Mouse (Mus musculus): ENCODE results near the gene Ppp4r1. TPM values are rescaled to one million over a fixed set of nuclear protein-coding genes. Genes with fewer than 3 reads are reported as not detected.

The Ppp4r1 gene
- polyA plus RNA-seq, 1 experiment from 2014 or later, result 8.0 TPM

GRCm38 (mm10) chr17:65866201-65866600, 83.8 kb downstream of the Ppp4r1 start:
- H3K4me2 ChIP-seq (ENCODE audit: low read depth, low read length), result no peak overlapping the region
- no peaks in the 10 kb centered on the region for H3K9me3 ChIP-seq (ENCODE audit: low read length)
- no peak overlapping the region for H3K4me3 ChIP-seq (ENCODE audit: low read depth, low read length)
- H3K4me1 ChIP-seq (ENCODE audit: insufficient read depth), result peaks cover 6% of the 10 kb centered on the region
- ATAC-seq, result no peak
- TF ChIP-seq EP300 (IDR thresholded peaks at IDR 0.05; ENCODE audit: low read depth), result no peak
- no peak for TF ChIP-seq CTCF (IDR thresholded peaks at IDR 0.05; ENCODE audit: low read depth)
- H3K27ac ChIP-seq (ENCODE audit: low read depth), result no peak overlapping the region
- no peaks in the 10 kb centered on the region for H3K27me3 ChIP-seq (ENCODE audit: insufficient read depth, low read length)
- H3K36me3 ChIP-seq (replicated peaks; ENCODE audit: insufficient read depth, low read length), result peaks cover 24% of the 10 kb centered on the region
- no peak for DNase-seq
- H3K9ac ChIP-seq (replicated peaks), result no peak overlapping the region
- WGBS (ENCODE audit: insufficient replicate concordance), result 41% methylated on average over 3 of the region's 3 CpGs

- Histone ChIP-seq H3K27me3 (ENCODE audit: insufficient read depth, low read length) (no peaks in the 10 kb centered on the region), H3K36me3 (replicated peaks; ENCODE audit: insufficient read depth, low read length) (peaks cover 13% of the 10 kb centered on the region), H3K9me3 (ENCODE audit: low read length) (no peaks in the 10 kb centered on the region), H3K27ac (ENCODE audit: low read depth) (no peak overlapping the region), H3K4me1 (ENCODE audit: insufficient read depth) (peaks cover 17% of the 10 kb centered on the region), H3K9ac (replicated peaks) (no peak overlapping the region), H3K4me2 (ENCODE audit: low read depth, low read length) (no peak overlapping the region), H3K4me3 (ENCODE audit: low read depth, low read length) (no peak overlapping the region)
- ATAC-seq, result no peak
- 84% methylated on average over 5 of the region's 5 CpGs for WGBS (ENCODE audit: insufficient replicate concordance)
- no peak for DNase-seq
- TF ChIP-seq EP300 (IDR thresholded peaks at IDR 0.05; ENCODE audit: low read depth), result no peak
- no peak for TF ChIP-seq CTCF (IDR thresholded peaks at IDR 0.05; ENCODE audit: low read depth)
Measured at GRCm38 (mm10) chr17:65867996-65868395, 85.6 kb downstream of the Ppp4r1 start.

- no peak overlapping the region for H3K4me3 ChIP-seq (ENCODE audit: low read depth, low read length)
- ATAC-seq (no peak), DNase-seq (no peak)
- H3K9me3 ChIP-seq (ENCODE audit: low read length), result no peaks in the 10 kb centered on the region
- 0 out of 2 replicates have a peak, but pooled peaks cover 6% of the 10 kb centered on the region for H3K36me3 ChIP-seq (replicated peaks; ENCODE audit: insufficient read depth, low read length)
- TF ChIP-seq CTCF (IDR thresholded peaks at IDR 0.05; ENCODE audit: low read depth) (no peak), EP300 (IDR thresholded peaks at IDR 0.05; ENCODE audit: low read depth) (no peak)
- H3K9ac ChIP-seq (replicated peaks), result no peak overlapping the region
- H3K4me1 ChIP-seq (ENCODE audit: insufficient read depth), result peaks cover 19% of the 10 kb centered on the region
- no peak overlapping the region for H3K4me2 ChIP-seq (ENCODE audit: low read depth, low read length)
- H3K27me3 ChIP-seq (ENCODE audit: insufficient read depth, low read length), result no peaks in the 10 kb centered on the region
- H3K27ac ChIP-seq (ENCODE audit: low read depth), result no peak overlapping the region
- 74% methylated on average over 10 of the region's 10 CpGs for WGBS (ENCODE audit: insufficient replicate concordance)
Measured at GRCm38 (mm10) chr17:65869720-65870119, 87.3 kb downstream of the Ppp4r1 start.

GRCm38 (mm10) chr17:65870146-65870545, 87.8 kb downstream of the Ppp4r1 start:
- Histone ChIP-seq H3K36me3 (replicated peaks; ENCODE audit: insufficient read depth, low read length) (0 out of 2 replicates have a peak, but pooled peaks cover 6% of the 10 kb centered on the region), H3K27ac (ENCODE audit: low read depth) (no peak overlapping the region), H3K4me1 (ENCODE audit: insufficient read depth) (peaks cover 15% of the 10 kb centered on the region), H3K4me3 (ENCODE audit: low read depth, low read length) (no peak overlapping the region), H3K9me3 (ENCODE audit: low read length) (no peaks in the 10 kb centered on the region), H3K27me3 (ENCODE audit: insufficient read depth, low read length) (no peaks in the 10 kb centered on the region), H3K4me2 (ENCODE audit: low read depth, low read length) (no peak overlapping the region), H3K9ac (replicated peaks) (no peak overlapping the region)
- 39% methylated on average over 4 of the region's 4 CpGs for WGBS (ENCODE audit: insufficient replicate concordance)
- ATAC-seq (peak; percentile 60), DNase-seq (peak; percentile 89)
- TF ChIP-seq EP300 (IDR thresholded peaks at IDR 0.05; ENCODE audit: low read depth) (no peak), CTCF (IDR thresholded peaks at IDR 0.05; ENCODE audit: low read depth) (peak; percentile 93)

- WGBS (ENCODE audit: insufficient replicate concordance), result 38% methylated on average over 5 of the region's 5 CpGs
- H3K36me3 ChIP-seq (replicated peaks; ENCODE audit: insufficient read depth, low read length), result 0 out of 2 replicates have a peak, but pooled peaks cover 3% of the 10 kb centered on the region
- peaks cover 12% of the 10 kb centered on the region for H3K4me1 ChIP-seq (ENCODE audit: insufficient read depth)
- ATAC-seq (no peak), DNase-seq (no peak)
- H3K9me3 ChIP-seq (ENCODE audit: low read length), result no peaks in the 10 kb centered on the region
- TF ChIP-seq CTCF (IDR thresholded peaks at IDR 0.05; ENCODE audit: low read depth), result no peak
- no peak for TF ChIP-seq EP300 (IDR thresholded peaks at IDR 0.05; ENCODE audit: low read depth)
- H3K27ac ChIP-seq (ENCODE audit: low read depth), result peak overlapping the region; percentile 24; the same call in 1 of the 2 replicates
- H3K27me3 ChIP-seq (ENCODE audit: insufficient read depth, low read length), result no peaks in the 10 kb centered on the region
- H3K9ac ChIP-seq (replicated peaks), result no peak overlapping the region; the same call in 1 of the 2 replicates
- 0 out of 2 replicates have a peak overlapping the region, but pooled peaks have one; percentile 0 for H3K4me2 ChIP-seq (ENCODE audit: low read depth, low read length)
- no peak overlapping the region for H3K4me3 ChIP-seq (ENCODE audit: low read depth, low read length)
Measured at GRCm38 (mm10) chr17:65871641-65872041, 89.3 kb downstream of the Ppp4r1 start.

GRCm38 (mm10) chr17:65872051-65872450, 89.7 kb downstream of the Ppp4r1 start:
- peak overlapping the region; percentile 33; the same call in 1 of the 2 replicates for H3K9ac ChIP-seq (replicated peaks)

More at GRCm38 (mm10) chr17:65872051-65872450, 89.7 kb downstream of the Ppp4r1 start:
- ATAC-seq, result no peak
- Histone ChIP-seq H3K27ac (ENCODE audit: low read depth) (no peak overlapping the region), H3K4me1 (ENCODE audit: insufficient read depth) (peaks cover 12% of the 10 kb centered on the region), H3K36me3 (replicated peaks; ENCODE audit: insufficient read depth, low read length) (0 out of 2 replicates have a peak, but pooled peaks cover 3% of the 10 kb centered on the region), H3K4me2 (ENCODE audit: low read depth, low read length) (0 out of 2 replicates have a peak overlapping the region, but pooled peaks have one; percentile 0), H3K4me3 (ENCODE audit: low read depth, low read length) (no peak overlapping the region), H3K27me3 (ENCODE audit: insufficient read depth, low read length) (no peaks in the 10 kb centered on the region), H3K9me3 (ENCODE audit: low read length) (no peaks in the 10 kb centered on the region)
- DNase-seq, result no peak
- 23% methylated on average over 6 of the region's 6 CpGs for WGBS (ENCODE audit: insufficient replicate concordance)
- TF ChIP-seq CTCF (IDR thresholded peaks at IDR 0.05; ENCODE audit: low read depth), result no peak
- no peak for TF ChIP-seq EP300 (IDR thresholded peaks at IDR 0.05; ENCODE audit: low read depth)
